Mouse (Mus musculus) testis, adult 2 months (tissue): ENCODE data around the gene 1810055G02Rik. TPM values are rescaled to one million over a fixed set of nuclear protein-coding genes. Genes with fewer than 3 reads are reported as not detected.

Experiments used
- H3K27ac ChIP-seq: fragments of 200-500 bp; 2 replicates; pipeline ENCODE4 v1.5.1; 2012; ENCODE audit warnings: low read depth, low read length; ENCODE audit not compliant: control insufficient read depth, insufficient read depth
- H3K27me3 ChIP-seq: fragments of 200-500 bp; 2 replicates; pipeline ENCODE4 v1.6.1; 2012; ENCODE audit warnings: mild to moderate bottlenecking, low read length, moderate library complexity; ENCODE audit not compliant: control insufficient read depth, insufficient read depth
- H3K36me3 ChIP-seq: fragments of 200-500 bp; 2 replicates; pipeline ENCODE4 v1.6.1; 2012; ENCODE audit warnings: mild to moderate bottlenecking, low read length; ENCODE audit not compliant: control insufficient read depth, insufficient read depth
- H3K4me1 ChIP-seq: fragments of 200-500 bp; 2 replicates; pipeline ENCODE4 v1.6.1; 2012; ENCODE audit warnings: low read length; ENCODE audit not compliant: control insufficient read depth, insufficient read depth
- H3K4me3 ChIP-seq: fragments of 200-500 bp; 2 replicates; pipeline ENCODE4 v1.5.1; 2012; ENCODE audit warnings: low read depth, mild to moderate bottlenecking, low read length, moderate library complexity, mixed read lengths; ENCODE audit not compliant: control insufficient read depth
- CTCF ChIP-seq: fragments of 200-500 bp; IDR thresholded peaks from 2 replicates; pipeline ENCODE4 v1.5.1; 2012; ENCODE audit warnings: low read depth, mild to moderate bottlenecking, inconsistent platforms, low read length, moderate library complexity; ENCODE audit not compliant: control insufficient read depth, insufficient read depth, insufficient replicate concordance
- POLR2A ChIP-seq: fragments of 200-500 bp; IDR thresholded peaks from 2 replicates; pipeline ENCODE4 v1.6.1; 2012; ENCODE audit warnings: low read depth, mild to moderate bottlenecking, inconsistent platforms, low read length, moderate library complexity; ENCODE audit not compliant: control insufficient read depth
- polyA plus RNA-seq: library from polyadenylated mRNA; depleted of rRNA; stranded (reverse); fragments of >200 nt; gene quantifications from 2 replicates; pipeline ENCODE4 v1.2.3, GENCODE M21; 2012; rRNA removed

Gene 1810055G02Rik
- polyA plus RNA-seq, 1 experiment, result 328 TPM

GRCm38 (mm10) chr19:3753240-3753633 is 45.1 kb downstream of the 1810055G02Rik start:
- no peaks in the 10 kb centered on the region for H3K4me1 ChIP-seq
- H3K36me3 ChIP-seq, result no peaks in the 10 kb centered on the region
- TF ChIP-seq POLR2A, result no peak
- no peak for TF ChIP-seq CTCF

GRCm38 (mm10) chr19:3753738-3754137 is 45.6 kb downstream of the 1810055G02Rik start:
- no peak for TF ChIP-seq POLR2A
- no peak for TF ChIP-seq CTCF
- Histone ChIP-seq H3K27me3 (no peaks in the 10 kb centered on the region), H3K4me3 (no peak overlapping the region), H3K27ac (no peak overlapping the region), H3K36me3 (no peaks in the 10 kb centered on the region), H3K4me1 (peaks cover 2% of the 10 kb centered on the region; the same call in 1 of the 2 replicates)

More at GRCm38 (mm10) chr19:3753240-3753633, 45.1 kb downstream of the 1810055G02Rik start:
- Histone ChIP-seq H3K27me3 (no peaks in the 10 kb centered on the region), H3K27ac (no peak overlapping the region), H3K4me3 (no peak overlapping the region)

GRCm38 (mm10) chr19:3757861-3758260 is 49.8 kb downstream of the 1810055G02Rik start:
- Histone ChIP-seq H3K4me3 (no peak overlapping the region), H3K27me3 (no peaks in the 10 kb centered on the region), H3K36me3 (no peaks in the 10 kb centered on the region), H3K4me1 (peaks cover 3% of the 10 kb centered on the region; the same call in 1 of the 2 replicates), H3K27ac (no peak overlapping the region)
- TF ChIP-seq POLR2A, result no peak
- no peak for TF ChIP-seq CTCF

- Histone ChIP-seq H3K27me3 (no peaks in the 10 kb centered on the region), H3K4me3 (no peak overlapping the region), H3K36me3 (no peaks in the 10 kb centered on the region), H3K4me1 (peaks cover 8% of the 10 kb centered on the region), H3K27ac (no peak overlapping the region)
- TF ChIP-seq CTCF (no peak), POLR2A (no peak)
Observed at GRCm38 (mm10) chr19:3765221-3765820, 57.2 kb downstream of the 1810055G02Rik start.

- H3K27me3 ChIP-seq, result no peaks in the 10 kb centered on the region
- H3K27ac ChIP-seq, result no peak overlapping the region
- no peaks in the 10 kb centered on the region for H3K36me3 ChIP-seq
- TF ChIP-seq CTCF (no peak), POLR2A (no peak)
- H3K4me1 ChIP-seq, result peaks cover 8% of the 10 kb centered on the region
- no peak overlapping the region for H3K4me3 ChIP-seq
Observed at GRCm38 (mm10) chr19:3766378-3766777, 58.3 kb downstream of the 1810055G02Rik start.

- peak within 1 kb of the TSS; percentile 93 for H3K4me3 ChIP-seq
- H3K4me1 ChIP-seq, result peaks cover 8% of the 10 kb centered on the region
- H3K27ac ChIP-seq, result peak within 1 kb of the TSS; percentile 95
- TF ChIP-seq CTCF (no peak), POLR2A (no peak)
- no peaks in the 10 kb centered on the region for H3K36me3 ChIP-seq
- H3K27me3 ChIP-seq, result no peaks in the 10 kb centered on the region
Observed at GRCm38 (mm10) chr19:3767276-3767780, 59.2 kb downstream of the 1810055G02Rik start, which contains the start of gene Kmt5b. Gene Kmt5b, plus strand, starts transcription at chr19:3767421.

Other genes starting within 250 kb of the 1810055G02Rik start
- 28.3 and 28.8 TPM in 2 replicates for gene Ppp6r3, start 132.5 kb upstream of the 1810055G02Rik start, polyA plus RNA-seq
- 24.9 and 25.3 TPM in 2 replicates for gene Lrp5, start 21.7 kb upstream of the 1810055G02Rik start, polyA plus RNA-seq
- 5.1 and 7.4 TPM in 2 replicates for gene Kmt5b, start 59.1 kb downstream of the 1810055G02Rik start, polyA plus RNA-seq
- 85.7 and 90.2 TPM in 2 replicates for gene Chka, start 143.5 kb downstream of the 1810055G02Rik start, polyA plus RNA-seq
- 11.2 and 11.4 TPM in 2 replicates for gene Tcirg1, start 198.8 kb downstream of the 1810055G02Rik start, polyA plus RNA-seq
- gene Ndufs8, start 204.5 kb downstream of the 1810055G02Rik start, polyA plus RNA-seq, result 69.9 and 91.3 TPM in 2 replicates
- gene Aldh3b1, start 221.5 kb downstream of the 1810055G02Rik start, polyA plus RNA-seq, result 48.2 and 52.4 TPM in 2 replicates
- 6.6 and 8.0 TPM in 2 replicates for gene Unc93b1, start 226.9 kb downstream of the 1810055G02Rik start, polyA plus RNA-seq